Mouse (Mus musculus) heart, adult 2 months (tissue): ENCODE data around the gene Gpr34.

Experiments
- CTCF ChIP-seq: fragments of 200-600 bp; IDR thresholded peaks from 2 replicates; pipeline ENCODE4 v1.8.1; 2022; ENCODE audit warnings: antibody characterized with exemption, mild to moderate bottlenecking, moderate library complexity
- EP300 ChIP-seq: fragments of 200-500 bp; IDR thresholded peaks from 2 replicates; pipeline ENCODE4 v1.6.1; 2011; ENCODE audit warnings: low read depth, low read length, control low read depth; ENCODE audit not compliant: insufficient read depth
- POLR2A ChIP-seq: fragments of 200-500 bp; IDR thresholded peaks from 2 replicates; pipeline ENCODE4 v1.6.1; 2011; ENCODE audit warnings: mild to moderate bottlenecking, low read depth, low read length, control low read depth; ENCODE audit not compliant: insufficient read depth

GRCm38 (mm10) chrX:13638894-13639293, 7.0 kb downstream of the Gpr34 start:
- TF ChIP-seq CTCF, result no peak
- no peak for TF ChIP-seq POLR2A
- TF ChIP-seq EP300, result no peak
